Mouse (Mus musculus) MEL (cell line): ENCODE measurements around the gene Igfbp1.

Experiments
- CTCF ChIP-seq, 3 experiments: IDR thresholded peaks in 2 of 3; conservative IDR thresholded peaks in 1 of 3; 2 replicates each; pipeline ENCODE4 v1.5.1; 2011 to 2012; ENCODE audit warnings: low read length in 3 of 3, low read depth in 2 of 3, mild to moderate bottlenecking in 2 of 3, improper control_type of control experiment in 1 of 3, inconsistent platforms in 1 of 3, mixed read lengths in 1 of 3, moderate library complexity in 1 of 3; ENCODE audit not compliant: control insufficient read depth in 1 of 3, insufficient read depth in 1 of 3, poor library complexity in 1 of 3, severe bottlenecking in 1 of 3
- EP300 ChIP-seq, 2 experiments: IDR thresholded peaks; 2 replicates each; pipeline ENCODE4 v1.6.1; 2011; ENCODE audit warnings: improper control_type of control experiment in 2 of 2, low read length in 2 of 2, low read depth in 1 of 2, mild to moderate bottlenecking in 1 of 2
- MAZ ChIP-seq: IDR thresholded peaks from 2 replicates; pipeline ENCODE4 v1.6.1; 2012; ENCODE audit warnings: low read depth, mild to moderate bottlenecking, inconsistent platforms, low read length, improper control_type of control experiment
- POLR2A ChIP-seq, 2 experiments: IDR thresholded peaks; 2 replicates each; pipeline ENCODE4 v1.6.1; 2011 to 2012; ENCODE audit warnings: low read length in 2 of 2, mild to moderate bottlenecking in 2 of 2, control low read depth in 1 of 2, improper control_type of control experiment in 1 of 2, low read depth in 1 of 2, moderate library complexity in 1 of 2; ENCODE audit not compliant: control insufficient read depth in 1 of 2, insufficient read depth in 1 of 2, poor library complexity in 1 of 2
- RAD21 ChIP-seq: IDR thresholded peaks from 2 replicates; pipeline ENCODE4 v1.6.1; 2011; ENCODE audit warnings: mild to moderate bottlenecking, low read depth, low read length, improper control_type of control experiment
- SMC3 ChIP-seq: IDR thresholded peaks from 2 replicates; pipeline ENCODE4 v1.6.1; 2011; ENCODE audit warnings: low read depth, low read length, improper control_type of control experiment
- TAL1 ChIP-seq: IDR thresholded peaks from 2 replicates; pipeline ENCODE4 v1.6.1; 2012; ENCODE audit warnings: mild to moderate bottlenecking, inconsistent platforms, low read length, moderate library complexity, mixed read lengths
- TBP ChIP-seq: IDR thresholded peaks from 2 replicates; pipeline ENCODE4 v1.8.0; 2011; ENCODE audit warnings: low read depth, low read length, improper control_type of control experiment

DNA sequence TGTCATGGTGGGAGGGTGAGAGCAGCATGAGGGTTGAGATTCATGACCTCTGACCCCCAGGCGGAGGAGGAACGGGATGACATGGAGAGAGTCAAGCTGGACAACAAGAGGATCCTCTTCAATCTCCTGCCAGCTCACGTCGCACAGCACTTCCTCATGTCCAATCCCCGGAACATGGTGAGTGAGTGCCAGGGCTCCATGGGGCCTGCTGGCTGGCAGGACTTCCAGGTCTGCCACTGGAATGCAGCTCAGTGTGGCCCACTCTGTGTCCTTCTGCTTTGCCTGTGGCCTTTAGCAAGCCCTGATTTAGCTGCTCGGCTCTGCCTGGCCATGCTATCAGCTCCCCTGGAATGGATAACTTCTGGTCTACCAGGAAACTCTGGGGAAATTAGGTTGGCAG lies 37.4 kb upstream of the Igfbp1 start:
- TF ChIP-seq EP300 (IDR thresholded peaks at IDR 0.05; ENCODE audit: low read depth in 1 of 2, low read length in 2 of 2) = no peak
- TF ChIP-seq POLR2A (IDR thresholded peaks at IDR 0.05; ENCODE audit: control insufficient read depth in 1 of 2, insufficient read depth in 1 of 2, low read depth in 1 of 2, low read length in 2 of 2, poor library complexity in 1 of 2) = no peak
- no peak for TF ChIP-seq SMC3
- no peak for TF ChIP-seq RAD21
- no peak for TF ChIP-seq MAZ
- TF ChIP-seq TBP = no peak
- TF ChIP-seq CTCF (IDR thresholded peaks at IDR 0.05 in 2 of 3, conservative IDR thresholded peaks at IDR 0.05 in 1 of 3; ENCODE audit: control insufficient read depth in 1 of 3, insufficient read depth in 1 of 3, low read depth in 2 of 3, low read length in 3 of 3, poor library complexity in 1 of 3, severe bottlenecking in 1 of 3) = no peak
- no peak for TF ChIP-seq TAL1
